Mouse (Mus musculus) layer of hippocampus, adult 18-20 months (tissue): ENCODE data around the gene Slc29a1. TPM values are rescaled to one million over a fixed set of nuclear protein-coding genes. Genes with fewer than 3 reads are reported as not detected.

ENCODE experiments used
- total RNA-seq, 2 experiments: library from RNA; stranded (reverse); gene quantifications; 2 replicates each; pipeline ENCODE4 v1.2.3; 2021

The Slc29a1 gene
- total RNA-seq, 2 experiments from 2014 or later, result 16.4 to 20.4 TPM

Other genes starting within 250 kb of the Slc29a1 start
- gene Cdc5l, start 165.9 kb downstream of the Slc29a1 start, total RNA-seq, result 10 to 100 TPM; 58.7 TPM
- gene Spats1, start 124.2 kb downstream of the Slc29a1 start, total RNA-seq, result 1 to 10 TPM; 4.4 to 4.7 TPM
- 10 to 100 TPM; 21.9 to 22.7 TPM for gene Aars2, start 92.8 kb downstream of the Slc29a1 start, total RNA-seq
- 1 to 10 TPM in 1 of 2 experiments, under 1 TPM in 1; 0.91 to 1.6 TPM for gene Tcte1, start 76.2 kb downstream of the Slc29a1 start, total RNA-seq
- 100 to 1,000 TPM; 112 to 119 TPM for gene Tmem151b, start 49.9 kb downstream of the Slc29a1 start, total RNA-seq
- gene Nfkbie, start 43.9 kb downstream of the Slc29a1 start, total RNA-seq, result 1 to 10 TPM; 2.3 to 2.5 TPM
- 10 to 100 TPM; 26.2 to 29.9 TPM for gene Slc35b2, start 35.7 kb downstream of the Slc29a1 start, total RNA-seq
- gene Hsp90ab1, start 26.3 kb downstream of the Slc29a1 start, total RNA-seq, result 1,000 to 10,000 TPM; 1,799 to 1,827 TPM
- gene Mymx, start 2.5 kb upstream of the Slc29a1 start, total RNA-seq, result not detected
- 1 to 10 TPM in 1 of 2 experiments, under 1 TPM in 1; 0.68 to 3.0 TPM for gene Capn11, start 59.7 kb upstream of the Slc29a1 start, total RNA-seq
- gene Mrpl14, start 86.7 kb upstream of the Slc29a1 start, total RNA-seq, result 10 to 100 TPM; 37.2 to 42.5 TPM
- 100 to 1,000 TPM; 154 to 155 TPM for gene Tmem63b, start 87.3 kb upstream of the Slc29a1 start, total RNA-seq
- not detected for gene 1600014C23Rik, start 134.2 kb upstream of the Slc29a1 start, total RNA-seq